Mouse (Mus musculus) midbrain, embryonic 16.5 days (tissue): ENCODE data around the gene Lrig3. TPM values are rescaled to one million over a fixed set of nuclear protein-coding genes. Genes with fewer than 3 reads are reported as not detected.

ENCODE experiments used
- ATAC-seq: fragments of 200-750 bp; cut with Nextera tagmentation; 2 replicates; pipeline ENCODE4 v1.8.0; 2017; ENCODE audit warnings: moderate TSS enrichment
- H3K27ac ChIP-seq: fragments of 300-500 bp; sonication (generic); 2 replicates; pipeline ENCODE4 v1.5.1; 2014; ENCODE audit warnings: mild to moderate bottlenecking, low read length, mixed read lengths
- H3K27me3 ChIP-seq: fragments of 300-500 bp; sonication (generic); 2 replicates; pipeline ENCODE4 v1.6.1; 2014; ENCODE audit warnings: low read depth, low read length, mixed read lengths; ENCODE audit not compliant: control insufficient read depth, insufficient read depth
- H3K36me3 ChIP-seq: fragments of 300-500 bp; sonication (generic); 2 replicates; pipeline ENCODE4 v1.6.1; 2014; ENCODE audit warnings: mild to moderate bottlenecking, low read length, moderate library complexity, mixed read lengths; ENCODE audit not compliant: control insufficient read depth, insufficient read depth
- H3K4me1 ChIP-seq: fragments of 300-500 bp; sonication (generic); 2 replicates; pipeline ENCODE4 v1.6.1; 2014; ENCODE audit warnings: mild to moderate bottlenecking, low read length, mixed read lengths; ENCODE audit not compliant: control insufficient read depth, insufficient read depth
- H3K4me2 ChIP-seq: fragments of 300-500 bp; sonication (generic); 2 replicates; pipeline ENCODE4 v1.6.1; 2014; ENCODE audit warnings: mild to moderate bottlenecking, low read length, mixed read lengths
- H3K4me3 ChIP-seq: fragments of 300-500 bp; sonication (generic); 2 replicates; pipeline ENCODE4 v1.5.1; 2014; ENCODE audit warnings: low read depth, mild to moderate bottlenecking, low read length, moderate library complexity, mixed read lengths
- H3K9ac ChIP-seq: fragments of 300-500 bp; sonication (generic); 2 replicates; pipeline ENCODE4 v1.6.1; 2014; ENCODE audit warnings: low read depth, low read length, mixed read lengths
- H3K9me3 ChIP-seq: fragments of 300-500 bp; sonication (generic); replicated peaks from 2 replicates; pipeline ENCODE4 v1.6.1; 2014; ENCODE audit warnings: mild to moderate bottlenecking, low read length, mixed read lengths; ENCODE audit not compliant: control insufficient read depth, poor library complexity, severe bottlenecking
- WGBS: fragments of 180-500 bp; shearing (Covaris S2); extraction: QIAGEN DNeasy Blood & Tissue Kit; methylation state at CpG from one replicate; pipeline ENCODE4 v1.1.7; 2014; 5-methylcytosine and 5-hydroxymethylcytosine counted together
- polyA plus RNA-seq: library from polyadenylated mRNA; unstranded; fragments of >200 nt; fragmentation: Nextera tagmentation; extraction: Ambion mirVana; gene quantifications from 2 replicates; pipeline ENCODE4 v1.2.1, GENCODE M21; 2015

The Lrig3 gene
- 2.7 and 2.9 TPM in 2 replicates for polyA plus RNA-seq

GRCm38 (mm10) chr10:125965968-125966480, at the start of gene Lrig3:
Gene Lrig3 (plus strand): TSS chr10:125966168.
- Histone ChIP-seq H3K9me3 (no peaks in the 10 kb centered on the region), H3K27ac (peak within 1 kb of the TSS; percentile 59), H3K9ac (peak within 1 kb of the TSS; percentile 80), H3K4me3 (peak within 1 kb of the TSS; percentile 80), H3K36me3 (no peaks in the 10 kb centered on the region), H3K4me1 (peaks cover 26% of the 10 kb centered on the region), H3K27me3 (peaks cover 3% of the 10 kb centered on the region; the same call in 1 of the 2 replicates), H3K4me2 (peak within 1 kb of the TSS; percentile 98)
- under 1% methylated on average over 61 of the region's 62 CpGs for WGBS
- ATAC-seq, result peak; percentile 87

- no peak overlapping the region for H3K4me3 ChIP-seq
- no peaks in the 10 kb centered on the region for H3K27me3 ChIP-seq
- peaks cover 4% of the 10 kb centered on the region; the same call in 1 of the 2 replicates for H3K4me1 ChIP-seq
- no peak overlapping the region for H3K4me2 ChIP-seq
- no peaks in the 10 kb centered on the region for H3K36me3 ChIP-seq
- no peaks in the 10 kb centered on the region for H3K9me3 ChIP-seq
- no peak overlapping the region for H3K9ac ChIP-seq
- ATAC-seq, result no peak
- no peak overlapping the region for H3K27ac ChIP-seq
- 36% methylated on average over 6 of the region's 6 CpGs for WGBS
These were observed 49.2 kb upstream of the Lrig3 start for GRCm38 (mm10) chr10:125916781-125917180.

- H3K36me3 ChIP-seq, result no peaks in the 10 kb centered on the region
- no peak for ATAC-seq
These were observed 48.5 kb upstream of the Lrig3 start for GRCm38 (mm10) chr10:125917436-125917871.

GRCm38 (mm10) chr10:125918994-125919393, 47.0 kb upstream of the Lrig3 start:
- H3K4me2 ChIP-seq, result no peak overlapping the region
- peaks cover 4% of the 10 kb centered on the region; the same call in 1 of the 2 replicates for H3K4me1 ChIP-seq
- no peaks in the 10 kb centered on the region for H3K36me3 ChIP-seq
- no peaks in the 10 kb centered on the region for H3K27me3 ChIP-seq
- 85% methylated on average over 1 of the region's 1 CpGs for WGBS
- H3K27ac ChIP-seq, result no peak overlapping the region
- no peak for ATAC-seq
- no peak overlapping the region for H3K4me3 ChIP-seq
- H3K9ac ChIP-seq, result no peak overlapping the region
- H3K9me3 ChIP-seq, result no peaks in the 10 kb centered on the region

More at GRCm38 (mm10) chr10:125917436-125917871, 48.5 kb upstream of the Lrig3 start:
- Histone ChIP-seq H3K9ac (no peak overlapping the region), H3K9me3 (no peaks in the 10 kb centered on the region), H3K4me3 (peak overlapping the region; percentile 10; the same call in 1 of the 2 replicates), H3K27me3 (no peaks in the 10 kb centered on the region), H3K4me2 (peak overlapping the region; percentile 36), H3K27ac (no peak overlapping the region), H3K4me1 (peaks cover 4% of the 10 kb centered on the region; the same call in 1 of the 2 replicates)
- WGBS, result 9% methylated on average over 9 of the region's 9 CpGs

- Histone ChIP-seq H3K36me3 (no peaks in the 10 kb centered on the region), H3K4me2 (no peak overlapping the region), H3K27me3 (no peaks in the 10 kb centered on the region), H3K27ac (no peak overlapping the region), H3K4me1 (peaks cover 4% of the 10 kb centered on the region; the same call in 1 of the 2 replicates), H3K9me3 (no peaks in the 10 kb centered on the region; the same call in 1 of the 2 replicates), H3K9ac (no peak overlapping the region), H3K4me3 (no peak overlapping the region)
- WGBS, result 35% methylated on average over 6 of the region's 6 CpGs
- ATAC-seq, result no peak
These were observed 44.1 kb upstream of the Lrig3 start for GRCm38 (mm10) chr10:125921654-125922446.

GRCm38 (mm10) chr10:125929961-125930360, 36.0 kb upstream of the Lrig3 start:
- Histone ChIP-seq H3K9me3 (no peaks in the 10 kb centered on the region), H3K27me3 (no peaks in the 10 kb centered on the region), H3K9ac (no peak overlapping the region), H3K4me3 (no peak overlapping the region), H3K4me1 (no peaks in the 10 kb centered on the region), H3K27ac (no peak overlapping the region), H3K36me3 (no peaks in the 10 kb centered on the region), H3K4me2 (no peak overlapping the region)
- WGBS, result 86% methylated on average over 3 of the region's 3 CpGs
- no peak for ATAC-seq

GRCm38 (mm10) chr10:125933388-125933787, 32.6 kb upstream of the Lrig3 start:
- Histone ChIP-seq H3K4me3 (no peak overlapping the region), H3K9ac (no peak overlapping the region), H3K27me3 (no peaks in the 10 kb centered on the region), H3K27ac (no peak overlapping the region), H3K36me3 (no peaks in the 10 kb centered on the region), H3K4me1 (no peaks in the 10 kb centered on the region), H3K4me2 (no peak overlapping the region), H3K9me3 (no peaks in the 10 kb centered on the region)
- ATAC-seq, result no peak
- 78% methylated on average over 6 of the region's 6 CpGs for WGBS

- WGBS, result 62% methylated on average over 3 of the region's 3 CpGs
- ATAC-seq, result no peak
- no peak overlapping the region for H3K4me3 ChIP-seq
These were observed 31.9 kb upstream of the Lrig3 start for GRCm38 (mm10) chr10:125934095-125934494.

More at GRCm38 (mm10) chr10:125934095-125934494, 31.9 kb upstream of the Lrig3 start:
- H3K9ac ChIP-seq, result no peak overlapping the region
- no peaks in the 10 kb centered on the region for H3K4me1 ChIP-seq
- H3K9me3 ChIP-seq, result no peaks in the 10 kb centered on the region
- no peak overlapping the region for H3K27ac ChIP-seq
- H3K27me3 ChIP-seq, result no peaks in the 10 kb centered on the region
- no peak overlapping the region for H3K4me2 ChIP-seq
- H3K36me3 ChIP-seq, result no peaks in the 10 kb centered on the region
